Mouse (Mus musculus): ENCODE results near the gene Psmc2. TPM values are rescaled to one million over a fixed set of nuclear protein-coding genes. Genes with fewer than 3 reads are reported as not detected.

Psmc2 gene
- polyA plus RNA-seq, 1 experiment from 2014 or later: 245 TPM

- Histone ChIP-seq H3K9me3 (ENCODE audit: control insufficient read depth, low read length) (no peaks in the 10 kb centered on the region), H3K27me3 (ENCODE audit: control insufficient read depth, insufficient read depth, low read length) (no peaks in the 10 kb centered on the region), H3K4me1 (replicated peaks; ENCODE audit: control insufficient read depth, insufficient read depth, low read length) (no peaks in the 10 kb centered on the region), H3K36me3 (ENCODE audit: control insufficient read depth, insufficient read depth, low read length) (peaks cover 20% of the 10 kb centered on the region), H3K4me3 (ENCODE audit: low read depth, low read length) (no peak overlapping the region), H3K9ac (ENCODE audit: low read depth, low read length) (no peak overlapping the region), H3K4me2 (replicated peaks; ENCODE audit: low read depth, low read length) (no peak overlapping the region), H3K27ac (ENCODE audit: low read depth, low read length) (no peak overlapping the region)
- ATAC-seq (ENCODE audit: low FRiP score) (no peak), DNase-seq (ENCODE audit: low spot score) (no peak)
- WGBS: 99% methylated on average over 6 of the region's 8 CpGs
Measured at GRCm38 (mm10) chr5:21745966-21746365, 39.1 kb upstream of the Psmc2 start.

DNA sequence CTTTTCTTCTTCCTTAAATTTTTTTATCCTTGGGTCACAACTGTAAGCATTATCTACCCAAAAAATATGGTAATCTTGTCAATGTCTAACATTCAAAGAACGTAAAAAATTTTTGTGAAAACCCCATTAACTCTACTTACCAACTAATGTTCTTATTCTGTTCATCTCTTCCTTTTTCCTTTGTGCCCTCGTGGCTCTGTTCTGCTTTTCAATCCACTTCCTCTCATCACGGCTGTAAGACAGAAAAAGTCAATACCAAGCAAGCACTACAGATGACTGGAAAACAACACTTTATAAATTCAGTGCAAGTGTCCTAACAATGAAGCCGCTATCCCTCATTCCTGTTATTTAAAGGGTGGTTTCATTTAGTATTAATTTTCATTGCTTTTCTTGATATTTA lies 16.6 kb upstream of the Psmc2 start:
- 95% methylated on average over 4 of the region's 4 CpGs for WGBS
- H3K9me3 ChIP-seq (ENCODE audit: control insufficient read depth, low read length): no peaks in the 10 kb centered on the region
- H3K27me3 ChIP-seq (ENCODE audit: control insufficient read depth, insufficient read depth, low read length): no peaks in the 10 kb centered on the region
- no peaks in the 10 kb centered on the region for H3K4me1 ChIP-seq (replicated peaks; ENCODE audit: control insufficient read depth, insufficient read depth, low read length)
- no peak overlapping the region for H3K9ac ChIP-seq (ENCODE audit: low read depth, low read length)
- H3K4me2 ChIP-seq (replicated peaks; ENCODE audit: low read depth, low read length): no peak overlapping the region
- no peak overlapping the region for H3K27ac ChIP-seq (ENCODE audit: low read depth, low read length)
- H3K36me3 ChIP-seq (ENCODE audit: control insufficient read depth, insufficient read depth, low read length): peaks cover 23% of the 10 kb centered on the region
- ATAC-seq (ENCODE audit: low FRiP score) (no peak), DNase-seq (ENCODE audit: low spot score) (no peak)
- no peak overlapping the region for H3K4me3 ChIP-seq (ENCODE audit: low read depth, low read length)

- Histone ChIP-seq H3K27me3 (ENCODE audit: control insufficient read depth, insufficient read depth, low read length) (no peaks in the 10 kb centered on the region), H3K4me2 (replicated peaks; ENCODE audit: low read depth, low read length) (no peak overlapping the region), H3K9ac (ENCODE audit: low read depth, low read length) (no peak overlapping the region), H3K27ac (ENCODE audit: low read depth, low read length) (no peak overlapping the region), H3K4me1 (replicated peaks; ENCODE audit: control insufficient read depth, insufficient read depth, low read length) (no peaks in the 10 kb centered on the region), H3K4me3 (ENCODE audit: low read depth, low read length) (no peak overlapping the region), H3K9me3 (ENCODE audit: control insufficient read depth, low read length) (no peaks in the 10 kb centered on the region), H3K36me3 (ENCODE audit: control insufficient read depth, insufficient read depth, low read length) (peaks cover 21% of the 10 kb centered on the region)
- DNase-seq (ENCODE audit: low spot score) (no peak), ATAC-seq (ENCODE audit: low FRiP score) (no peak)
- WGBS: 91% methylated on average over 6 of the region's 6 CpGs
Measured at GRCm38 (mm10) chr5:21769841-21770240, 15.2 kb upstream of the Psmc2 start.

- H3K9me3 ChIP-seq (ENCODE audit: control insufficient read depth, low read length): no peaks in the 10 kb centered on the region
- no peak overlapping the region for H3K9ac ChIP-seq (ENCODE audit: low read depth, low read length)
- no peaks in the 10 kb centered on the region for H3K27me3 ChIP-seq (ENCODE audit: control insufficient read depth, insufficient read depth, low read length)
- no peak for ATAC-seq (ENCODE audit: low FRiP score)
- H3K27ac ChIP-seq (ENCODE audit: low read depth, low read length): no peak overlapping the region
- no peak for DNase-seq (ENCODE audit: low spot score)
- WGBS: 97% methylated on average over 6 of the region's 6 CpGs
- H3K4me2 ChIP-seq (replicated peaks; ENCODE audit: low read depth, low read length): no peak overlapping the region
- H3K36me3 ChIP-seq (ENCODE audit: control insufficient read depth, insufficient read depth, low read length): 0 out of 2 replicates have a peak, but pooled peaks cover 2% of the 10 kb centered on the region
- H3K4me3 ChIP-seq (ENCODE audit: low read depth, low read length): no peak overlapping the region
- H3K4me1 ChIP-seq (replicated peaks; ENCODE audit: control insufficient read depth, insufficient read depth, low read length): no peaks in the 10 kb centered on the region
Measured at GRCm38 (mm10) chr5:21776491-21776890, 8.6 kb upstream of the Psmc2 start.

GRCm38 (mm10) chr5:21784161-21785052 lies 676 bp upstream of the Psmc2 start:
- DNase-seq (ENCODE audit: low spot score) (peak; percentile 37), ATAC-seq (ENCODE audit: low FRiP score) (peak; percentile 85)
- H3K9ac ChIP-seq (ENCODE audit: low read depth, low read length): peak overlapping the region; percentile 89
- H3K4me3 ChIP-seq (ENCODE audit: low read depth, low read length): peak overlapping the region; percentile 92
- 0 out of 2 replicates have a peak, but pooled peaks cover 2% of the 10 kb centered on the region for H3K36me3 ChIP-seq (ENCODE audit: control insufficient read depth, insufficient read depth, low read length)
- H3K27ac ChIP-seq (ENCODE audit: low read depth, low read length): peak overlapping the region; percentile 79
- H3K9me3 ChIP-seq (ENCODE audit: control insufficient read depth, low read length): no peaks in the 10 kb centered on the region
- H3K4me1 ChIP-seq (replicated peaks; ENCODE audit: control insufficient read depth, insufficient read depth, low read length): no peaks in the 10 kb centered on the region
- WGBS: under 1% methylated on average over 51 of the region's 51 CpGs
- peak overlapping the region; percentile 92 for H3K4me2 ChIP-seq (replicated peaks; ENCODE audit: low read depth, low read length)
- H3K27me3 ChIP-seq (ENCODE audit: control insufficient read depth, insufficient read depth, low read length): no peaks in the 10 kb centered on the region

GRCm38 (mm10) chr5:21785776-21786175 lies 693 bp downstream of the Psmc2 start:
- H3K36me3 ChIP-seq (ENCODE audit: control insufficient read depth, insufficient read depth, low read length): 0 out of 2 replicates have a peak, but pooled peaks cover 2% of the 10 kb centered on the region
- DNase-seq (ENCODE audit: low spot score): no peak
- no peak overlapping the region for H3K9ac ChIP-seq (ENCODE audit: low read depth, low read length)
- no peak overlapping the region for H3K4me3 ChIP-seq (ENCODE audit: low read depth, low read length)
- ATAC-seq (ENCODE audit: low FRiP score): no peak
- H3K9me3 ChIP-seq (ENCODE audit: control insufficient read depth, low read length): no peaks in the 10 kb centered on the region
- H3K27me3 ChIP-seq (ENCODE audit: control insufficient read depth, insufficient read depth, low read length): no peaks in the 10 kb centered on the region
- peak overlapping the region; percentile 70; the same call in 1 of the 2 replicates for H3K27ac ChIP-seq (ENCODE audit: low read depth, low read length)
- no peak overlapping the region for H3K4me2 ChIP-seq (replicated peaks; ENCODE audit: low read depth, low read length)
- 82% methylated on average over 6 of the region's 7 CpGs for WGBS
- no peaks in the 10 kb centered on the region for H3K4me1 ChIP-seq (replicated peaks; ENCODE audit: control insufficient read depth, insufficient read depth, low read length)

DNA sequence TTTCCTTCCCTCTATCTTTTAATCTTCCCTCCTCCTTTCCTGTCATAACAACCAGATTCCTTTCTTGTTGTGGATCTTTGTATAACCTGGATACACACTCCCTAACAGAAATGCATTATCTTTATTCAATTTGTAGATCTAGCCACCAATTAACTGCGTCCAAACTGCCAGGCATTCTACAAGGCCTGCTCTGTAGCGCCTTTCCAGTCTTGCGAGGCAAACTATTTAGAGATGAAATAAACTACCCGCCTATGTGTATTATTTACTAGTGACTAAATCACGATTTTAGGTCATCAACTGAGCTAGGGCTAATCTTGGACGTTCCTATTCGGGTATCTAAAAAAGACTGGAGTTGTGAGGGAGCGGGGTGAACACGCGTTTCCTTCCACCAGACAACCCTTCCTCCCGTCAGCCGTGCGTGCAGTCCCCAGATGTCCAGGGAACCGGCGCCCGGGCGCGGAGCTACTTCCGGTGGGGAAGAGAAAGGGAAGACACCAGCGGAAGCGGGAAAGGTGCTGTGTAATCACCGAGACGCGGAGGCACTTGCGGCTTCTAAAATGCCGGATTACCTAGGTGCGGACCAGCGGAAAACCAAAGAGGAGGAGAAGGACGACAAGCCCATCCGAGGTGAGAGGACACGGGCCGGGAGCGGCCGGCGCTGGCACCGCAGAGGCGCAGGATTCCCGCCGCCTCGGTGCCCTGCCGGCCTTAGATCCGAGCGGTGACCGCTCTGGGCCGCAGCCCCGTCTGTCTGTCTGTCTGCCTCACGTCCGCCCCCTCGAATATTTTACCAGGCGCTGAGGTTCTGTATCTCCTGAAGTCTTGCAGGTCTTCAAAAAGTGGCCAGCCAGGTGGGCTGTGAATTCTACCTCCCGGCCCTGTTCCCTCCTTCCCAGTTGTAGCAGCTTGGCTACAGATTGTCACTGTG lies 1.4 kb downstream of the Psmc2 start:
- peak; percentile 95 for DNase-seq (ENCODE audit: low spot score)
- Histone ChIP-seq H3K4me3 (ENCODE audit: low read depth, low read length) (peak overlapping the region; percentile 94), H3K4me1 (replicated peaks; ENCODE audit: control insufficient read depth, insufficient read depth, low read length) (no peaks in the 10 kb centered on the region), H3K27ac (ENCODE audit: low read depth, low read length) (peak overlapping the region; percentile 70), H3K9ac (ENCODE audit: low read depth, low read length) (peak overlapping the region; percentile 93), H3K9me3 (ENCODE audit: control insufficient read depth, low read length) (no peaks in the 10 kb centered on the region), H3K4me2 (replicated peaks; ENCODE audit: low read depth, low read length) (peak overlapping the region; percentile 45), H3K36me3 (ENCODE audit: control insufficient read depth, insufficient read depth, low read length) (0 out of 2 replicates have a peak, but pooled peaks cover 2% of the 10 kb centered on the region), H3K27me3 (ENCODE audit: control insufficient read depth, insufficient read depth, low read length) (no peaks in the 10 kb centered on the region)
- 3% methylated on average over 50 of the region's 51 CpGs for WGBS
- peak; percentile 81 for ATAC-seq (ENCODE audit: low FRiP score)

DNA sequence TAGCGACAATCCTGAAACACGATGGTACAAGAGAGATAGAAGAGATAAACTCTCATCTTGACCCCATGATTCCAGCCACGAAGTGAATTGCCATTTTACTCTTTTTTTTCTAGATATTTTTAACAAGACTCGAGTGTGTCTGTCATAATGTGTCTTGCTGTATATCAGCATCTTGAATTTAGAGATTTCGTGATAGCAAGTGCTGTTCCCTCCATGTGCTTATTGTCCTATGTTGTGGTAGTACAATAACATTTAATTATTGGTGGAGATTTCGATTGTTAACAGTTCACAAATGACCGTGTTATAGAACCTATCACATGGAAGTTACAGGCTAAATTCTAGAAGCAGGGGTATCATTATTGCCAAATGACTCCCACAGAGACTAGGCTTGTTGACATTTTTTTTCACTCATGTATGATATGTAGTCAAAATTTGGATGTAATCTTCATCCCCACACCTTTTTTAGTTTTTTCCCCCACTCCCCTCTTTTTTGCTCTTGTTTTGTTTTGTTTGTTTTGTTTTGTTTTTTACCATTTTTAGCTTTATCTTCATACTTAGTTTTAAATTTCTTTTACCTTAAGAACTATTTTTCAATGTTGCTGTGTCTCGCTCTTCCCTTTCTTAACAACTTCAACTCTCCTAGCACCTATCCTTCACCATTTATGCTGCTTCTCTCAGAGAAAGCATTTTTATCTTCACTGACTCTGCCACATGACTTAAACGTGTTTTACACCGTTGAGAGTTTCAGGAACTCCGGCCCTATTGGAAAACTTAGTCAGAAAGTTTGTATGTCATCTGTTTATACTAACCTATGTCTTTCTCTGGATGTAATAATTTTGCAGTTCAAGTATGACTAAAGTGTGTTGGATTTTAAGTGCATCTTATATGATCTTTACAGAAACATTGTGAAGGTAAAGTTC lies 2.4 kb downstream of the Psmc2 start:
- Histone ChIP-seq H3K4me3 (ENCODE audit: low read depth, low read length) (peak overlapping the region; percentile 94), H3K9ac (ENCODE audit: low read depth, low read length) (peak overlapping the region; percentile 93), H3K4me1 (replicated peaks; ENCODE audit: control insufficient read depth, insufficient read depth, low read length) (no peaks in the 10 kb centered on the region), H3K36me3 (ENCODE audit: control insufficient read depth, insufficient read depth, low read length) (no peaks in the 10 kb centered on the region), H3K9me3 (ENCODE audit: control insufficient read depth, low read length) (no peaks in the 10 kb centered on the region), H3K4me2 (replicated peaks; ENCODE audit: low read depth, low read length) (peak overlapping the region; percentile 45), H3K27ac (ENCODE audit: low read depth, low read length) (no peak overlapping the region), H3K27me3 (ENCODE audit: control insufficient read depth, insufficient read depth, low read length) (no peaks in the 10 kb centered on the region)
- 39% methylated on average over 11 of the region's 11 CpGs for WGBS
- DNase-seq (ENCODE audit: low spot score) (no peak), ATAC-seq (ENCODE audit: low FRiP score) (no peak)
